Mouse (Mus musculus) hindbrain, embryonic 12.5 days (tissue): ENCODE data around the gene Smug1. TPM values are rescaled to one million over a fixed set of nuclear protein-coding genes. Genes with fewer than 3 reads are reported as not detected.

Source experiments
- ATAC-seq: fragments of 200-750 bp; cut with Nextera tagmentation; 2 replicates; pipeline ENCODE4 v1.8.0; 2017; ENCODE audit warnings: moderate TSS enrichment; ENCODE audit not compliant: low FRiP score
- H3K27ac ChIP-seq: fragments of 300-500 bp; sonication (generic); 2 replicates; pipeline ENCODE4 v1.5.1; 2016; ENCODE audit warnings: mild to moderate bottlenecking
- H3K27me3 ChIP-seq: fragments of 300-500 bp; sonication (generic); 2 replicates; pipeline ENCODE4 v1.6.1; 2016; ENCODE audit warnings: mild to moderate bottlenecking
- H3K36me3 ChIP-seq: fragments of 300-500 bp; sonication (generic); 2 replicates; pipeline ENCODE4 v1.6.1; 2016; ENCODE audit warnings: mild to moderate bottlenecking
- H3K4me1 ChIP-seq: fragments of 300-500 bp; sonication (generic); 2 replicates; pipeline ENCODE4 v1.6.1; 2016
- H3K4me2 ChIP-seq: fragments of 300-500 bp; sonication (generic); replicated peaks from 2 replicates; pipeline ENCODE4 v1.6.1; 2016; ENCODE audit warnings: mild to moderate bottlenecking
- H3K4me3 ChIP-seq: fragments of 300-500 bp; sonication (generic); 2 replicates; pipeline ENCODE4 v1.5.1; 2016; ENCODE audit warnings: mild to moderate bottlenecking
- H3K9ac ChIP-seq: fragments of 300-500 bp; sonication (generic); 2 replicates; pipeline ENCODE4 v1.6.1; 2016; ENCODE audit warnings: mild to moderate bottlenecking, moderate library complexity
- H3K9me3 ChIP-seq: fragments of 300-500 bp; sonication (generic); replicated peaks from 2 replicates; pipeline ENCODE4 v1.6.1; 2016; ENCODE audit warnings: mild to moderate bottlenecking
- WGBS: fragments of 180-500 bp; shearing (Covaris S2); methylation state at CpG from one replicate; pipeline ENCODE4 v1.1.7; 2016; 5-methylcytosine and 5-hydroxymethylcytosine counted together
- polyA plus RNA-seq: library from polyadenylated mRNA; unstranded; fragments of >200 nt; fragmentation: Nextera tagmentation; extraction: Ambion mirVana; gene quantifications from 2 replicates; pipeline ENCODE4 v1.2.1, GENCODE M21; 2016

Smug1 gene
- polyA plus RNA-seq, 1 experiment from 2014 or later = 31.3 TPM

- H3K9ac ChIP-seq = no peak overlapping the region
- peak overlapping the region; percentile 53; the same call in 1 of the 2 replicates for H3K27ac ChIP-seq
- no peaks in the 10 kb centered on the region for H3K9me3 ChIP-seq
- H3K4me3 ChIP-seq = no peak overlapping the region
- H3K4me1 ChIP-seq = peaks cover 52% of the 10 kb centered on the region
- peaks cover 100% of the 10 kb centered on the region for H3K27me3 ChIP-seq
- no peaks in the 10 kb centered on the region for H3K36me3 ChIP-seq
- ATAC-seq = no peak
- WGBS = 8% methylated on average over 8 of the region's 8 CpGs
- no peak overlapping the region for H3K4me2 ChIP-seq
These were observed 4.4 kb upstream of the Smug1 start for GRCm38 (mm10) chr15:103171276-103171675.

DNA sequence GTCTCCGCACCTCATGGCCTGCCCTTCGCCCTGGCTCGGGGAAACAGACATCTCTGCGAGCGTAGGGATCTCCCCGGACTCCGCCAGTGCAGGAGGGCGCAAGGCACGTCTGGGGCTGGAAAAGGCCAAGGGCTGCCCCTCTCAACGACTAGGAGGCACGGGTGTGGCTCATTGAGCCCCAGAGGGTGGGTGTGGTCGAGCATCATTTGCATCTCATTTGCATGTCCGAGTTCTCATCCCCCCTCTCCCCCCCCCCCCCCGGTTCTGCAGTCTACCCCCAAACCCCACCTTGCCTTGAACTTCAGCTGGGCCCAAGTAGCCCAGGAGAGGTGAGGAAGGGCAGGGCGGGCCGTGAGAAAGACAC is 3.4 kb upstream of the Smug1 start:
- H3K9ac ChIP-seq = peak overlapping the region; percentile 59
- peak overlapping the region; percentile 43; the same call in 1 of the 2 replicates for H3K4me3 ChIP-seq
- no peaks in the 10 kb centered on the region for H3K9me3 ChIP-seq
- H3K4me2 ChIP-seq = peak overlapping the region; percentile 81
- 4% methylated on average over 16 of the region's 16 CpGs for WGBS
- no peak for ATAC-seq
- H3K27ac ChIP-seq = peak overlapping the region; percentile 79
- H3K36me3 ChIP-seq = no peaks in the 10 kb centered on the region
- H3K27me3 ChIP-seq = peaks cover 99% of the 10 kb centered on the region
- peaks cover 60% of the 10 kb centered on the region for H3K4me1 ChIP-seq

- 0 out of 2 replicates have a peak, but pooled peaks have one; percentile 16 for ATAC-seq
- WGBS = 2% methylated on average over 26 of the region's 26 CpGs
- Histone ChIP-seq H3K4me1 (peaks cover 62% of the 10 kb centered on the region), H3K27ac (peak overlapping the region; percentile 79), H3K4me3 (peak overlapping the region; percentile 43), H3K4me2 (peak overlapping the region; percentile 81), H3K27me3 (peaks cover 94% of the 10 kb centered on the region), H3K36me3 (no peaks in the 10 kb centered on the region), H3K9me3 (no peaks in the 10 kb centered on the region), H3K9ac (peak overlapping the region; percentile 59)
These were observed 2.9 kb upstream of the Smug1 start for GRCm38 (mm10) chr15:103169612-103170315.

DNA sequence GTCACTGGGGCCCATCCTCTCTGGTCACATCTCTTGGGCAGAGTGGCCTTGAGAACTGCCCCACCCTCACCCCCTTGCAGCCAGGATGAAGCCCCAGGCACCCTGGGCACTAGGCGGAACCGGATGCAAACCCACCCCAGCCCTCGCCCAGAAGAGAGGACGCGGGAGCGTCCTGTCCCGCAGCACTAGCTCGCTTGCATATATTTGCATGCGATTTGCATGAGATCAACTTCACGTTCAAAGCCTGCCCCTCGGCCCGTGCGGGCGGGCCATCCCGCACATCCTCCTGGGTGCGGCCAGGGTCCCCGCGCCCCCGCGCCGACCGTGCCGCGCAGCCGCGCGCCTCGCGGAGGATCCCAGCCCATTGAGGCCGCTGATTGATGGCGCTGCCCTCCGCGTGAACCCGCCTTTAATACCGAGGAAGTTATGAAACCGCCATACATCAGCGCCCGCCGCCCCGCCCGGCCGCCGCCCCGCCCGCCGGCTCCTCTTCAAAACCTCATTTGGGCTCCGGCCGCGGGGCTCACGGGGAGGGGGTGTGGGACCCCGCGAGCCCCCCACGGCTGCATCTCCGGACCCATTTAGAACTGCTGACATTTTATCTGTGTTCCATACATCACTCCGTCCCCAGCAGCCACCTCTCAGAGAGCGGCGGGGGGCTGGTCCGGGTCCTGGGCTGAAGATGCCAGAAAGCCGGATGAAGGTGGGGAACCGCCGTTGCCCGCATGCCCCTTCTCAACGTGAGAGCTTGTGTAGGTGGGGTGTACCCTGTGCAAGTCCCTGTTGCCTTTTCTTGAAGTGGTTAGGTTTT is 2.1 kb upstream of the Smug1 start:
- H3K27me3 ChIP-seq = peaks cover 86% of the 10 kb centered on the region
- H3K4me1 ChIP-seq = peaks cover 62% of the 10 kb centered on the region
- peak overlapping the region; percentile 79 for H3K27ac ChIP-seq
- peak overlapping the region; percentile 81 for H3K4me2 ChIP-seq
- peak; percentile 54 for ATAC-seq
- no peaks in the 10 kb centered on the region for H3K9me3 ChIP-seq
- under 1% methylated on average over 62 of the region's 63 CpGs for WGBS
- H3K4me3 ChIP-seq = peak overlapping the region; percentile 43
- no peaks in the 10 kb centered on the region for H3K36me3 ChIP-seq
- H3K9ac ChIP-seq = peak overlapping the region; percentile 59

DNA sequence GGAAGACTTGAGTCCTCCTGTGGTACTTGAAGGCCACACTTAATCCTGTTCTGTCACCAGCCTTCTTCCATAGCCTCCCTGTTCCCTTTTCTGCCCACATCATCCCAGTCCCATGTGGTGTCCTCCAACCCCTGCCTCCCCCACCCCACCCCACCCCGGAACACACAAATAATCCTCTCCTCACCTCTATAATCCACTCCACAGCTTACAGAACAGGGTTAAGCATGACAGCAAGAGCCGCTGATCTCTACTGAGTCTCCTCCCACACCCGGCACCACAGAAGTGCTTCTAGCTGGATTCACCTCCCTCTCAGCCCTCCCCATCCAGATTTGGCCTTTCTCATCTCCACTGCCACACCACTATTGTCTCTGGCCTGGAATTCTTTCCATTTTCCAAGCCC is 894 bp upstream of the Smug1 start:
- Histone ChIP-seq H3K27ac (peak overlapping the region; percentile 79), H3K4me3 (peak overlapping the region; percentile 9; the same call in 1 of the 2 replicates), H3K4me1 (peaks cover 66% of the 10 kb centered on the region), H3K9me3 (no peaks in the 10 kb centered on the region), H3K27me3 (peaks cover 74% of the 10 kb centered on the region), H3K4me2 (peak overlapping the region; percentile 29; the same call in 1 of the 2 replicates), H3K36me3 (no peaks in the 10 kb centered on the region), H3K9ac (peak overlapping the region; percentile 36; the same call in 1 of the 2 replicates)
- 37% methylated on average over 3 of the region's 3 CpGs for WGBS
- no peak for ATAC-seq

DNA sequence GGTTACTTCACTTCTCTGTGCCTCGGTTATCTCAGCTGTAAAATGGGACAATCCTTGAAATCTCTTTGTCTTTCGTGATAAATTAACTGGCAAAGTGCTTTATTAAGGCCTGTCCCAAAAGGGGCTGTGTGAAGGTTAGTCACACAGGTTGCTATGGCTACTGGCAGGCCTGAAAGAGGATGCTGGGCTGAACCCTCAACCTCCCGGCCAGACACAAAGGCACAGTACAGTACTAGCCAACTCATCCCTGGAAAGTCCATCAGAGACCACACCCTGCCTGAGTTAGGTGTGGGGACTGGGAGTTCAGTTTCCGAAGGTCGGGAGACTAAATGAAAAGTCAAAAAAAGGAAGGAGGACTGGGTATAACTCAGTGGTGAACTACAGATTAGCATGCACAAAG is 968 bp downstream of the Smug1 start:
- Histone ChIP-seq H3K4me3 (0 out of 2 replicates have a peak overlapping the region, but pooled peaks have one; percentile 2), H3K27me3 (peaks cover 55% of the 10 kb centered on the region), H3K4me2 (0 out of 2 replicates have a peak overlapping the region, but pooled peaks have one; percentile 29), H3K9me3 (no peaks in the 10 kb centered on the region), H3K9ac (no peak overlapping the region), H3K4me1 (peaks cover 60% of the 10 kb centered on the region), H3K36me3 (no peaks in the 10 kb centered on the region), H3K27ac (no peak overlapping the region)
- no peak for ATAC-seq
- WGBS = 22% methylated on average over 5 of the region's 5 CpGs

DNA sequence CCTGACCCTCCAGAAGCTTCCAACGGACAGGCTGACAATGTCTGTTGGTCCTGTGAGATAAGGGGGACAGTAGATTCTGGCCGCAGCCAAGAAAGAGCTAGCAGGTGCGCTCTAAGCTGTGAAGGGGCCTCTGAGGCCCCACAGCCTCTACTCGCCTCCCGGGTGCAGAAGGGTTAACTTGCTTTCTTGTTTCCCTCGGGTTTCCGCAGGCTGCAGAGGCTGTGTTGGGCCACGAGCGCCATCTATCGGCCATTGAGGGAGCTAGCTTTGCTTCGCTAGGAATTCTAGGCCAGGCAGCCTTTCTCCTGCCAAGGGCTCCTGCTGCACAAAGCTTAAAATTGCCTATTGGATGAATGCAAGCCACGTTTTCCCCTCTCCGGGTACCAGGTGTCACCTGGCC is 1.5 kb downstream of the Smug1 start:
- H3K9ac ChIP-seq = peak overlapping the region; percentile 46
- H3K27ac ChIP-seq = no peak overlapping the region; the same call in 1 of the 2 replicates
- H3K9me3 ChIP-seq = no peaks in the 10 kb centered on the region
- WGBS = under 1% methylated on average over 13 of the region's 13 CpGs
- 0 out of 2 replicates have a peak overlapping the region, but pooled peaks have one; percentile 2 for H3K4me3 ChIP-seq
- 0 out of 2 replicates have a peak, but pooled peaks have one; percentile 7 for ATAC-seq
- peaks cover 50% of the 10 kb centered on the region for H3K27me3 ChIP-seq
- no peaks in the 10 kb centered on the region for H3K36me3 ChIP-seq
- peak overlapping the region; percentile 33 for H3K4me2 ChIP-seq
- H3K4me1 ChIP-seq = peaks cover 55% of the 10 kb centered on the region

DNA sequence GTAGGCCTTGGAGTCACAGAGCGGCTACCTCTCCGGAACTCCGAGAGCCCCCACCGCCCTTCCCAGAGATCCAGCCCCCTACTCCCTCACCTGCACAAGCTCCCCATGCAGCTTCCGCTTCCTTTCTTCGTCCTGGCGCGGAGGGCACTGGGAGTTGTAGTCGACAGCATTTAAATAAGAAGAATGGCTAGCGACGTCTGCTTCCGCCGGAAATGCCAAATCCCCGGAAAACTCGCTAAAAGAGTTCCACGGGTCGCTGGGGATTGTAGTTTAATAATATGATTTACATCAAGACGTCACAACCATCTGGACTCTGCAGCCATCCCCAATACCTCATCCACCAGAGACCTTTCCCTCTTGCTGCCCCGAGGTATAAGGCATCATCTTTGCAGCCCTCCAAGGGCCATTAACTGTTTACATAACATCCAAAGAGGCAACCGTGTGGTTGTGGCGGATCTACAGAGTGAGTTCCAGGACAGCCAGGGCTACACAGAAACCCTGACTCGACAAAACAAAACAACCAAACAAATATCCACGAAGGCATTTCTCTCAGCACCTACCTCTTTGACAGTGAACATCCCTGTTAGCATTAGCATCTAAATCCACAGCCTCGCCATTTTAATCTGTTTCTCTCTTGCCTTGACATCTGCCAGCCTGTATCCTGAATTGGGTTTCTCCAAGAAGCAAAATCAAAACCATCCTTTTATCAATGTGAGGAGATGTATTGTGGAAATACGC is 3.5 kb downstream of the Smug1 start:
- no peak overlapping the region for H3K27ac ChIP-seq
- peak overlapping the region; percentile 50 for H3K4me3 ChIP-seq
- H3K36me3 ChIP-seq = no peaks in the 10 kb centered on the region
- peak overlapping the region; percentile 55 for H3K9ac ChIP-seq
- peak overlapping the region; percentile 58 for H3K4me2 ChIP-seq
- peak; percentile 82 for ATAC-seq
- no peaks in the 10 kb centered on the region for H3K9me3 ChIP-seq
- 9% methylated on average over 25 of the region's 25 CpGs for WGBS
- peaks cover 30% of the 10 kb centered on the region for H3K27me3 ChIP-seq
- H3K4me1 ChIP-seq = peaks cover 34% of the 10 kb centered on the region

DNA sequence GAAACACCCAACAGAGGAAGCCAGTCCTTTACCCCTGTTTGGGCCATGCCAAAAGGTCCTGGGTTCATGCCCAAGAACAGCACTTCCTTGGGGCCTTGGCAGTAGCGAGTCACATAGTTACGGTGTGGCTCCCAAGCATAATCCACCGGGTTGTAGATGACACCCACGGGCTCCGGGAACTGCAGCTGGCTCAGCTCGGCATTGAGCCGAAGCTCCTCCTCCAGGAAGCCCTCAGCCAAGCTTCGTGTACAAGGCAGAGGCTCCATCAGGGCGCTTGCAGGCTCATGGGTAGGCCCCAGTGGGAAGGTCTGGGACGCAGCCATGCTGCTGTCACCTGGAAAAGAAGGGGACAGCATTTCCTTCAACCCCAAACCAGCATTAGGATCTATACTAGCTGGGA is 9.3 kb downstream of the Smug1 start:
- no peak for ATAC-seq
- Histone ChIP-seq H3K9me3 (no peaks in the 10 kb centered on the region), H3K27me3 (peaks cover 12% of the 10 kb centered on the region), H3K4me1 (peaks cover 22% of the 10 kb centered on the region), H3K27ac (no peak overlapping the region), H3K36me3 (0 out of 2 replicates have a peak, but pooled peaks cover 5% of the 10 kb centered on the region), H3K4me2 (no peak overlapping the region), H3K4me3 (no peak overlapping the region), H3K9ac (no peak overlapping the region)
- 70% methylated on average over 10 of the region's 10 CpGs for WGBS

GRCm38 (mm10) chr15:103156890-103157289 is 10.0 kb downstream of the Smug1 start:
- ATAC-seq = peak; percentile 35; the same call in 1 of the 2 replicates
- peaks cover 12% of the 10 kb centered on the region for H3K27me3 ChIP-seq
- 43% methylated on average over 7 of the region's 7 CpGs for WGBS
- H3K27ac ChIP-seq = 0 out of 2 replicates have a peak overlapping the region, but pooled peaks have one; percentile 60
- H3K36me3 ChIP-seq = 0 out of 2 replicates have a peak, but pooled peaks cover 5% of the 10 kb centered on the region
- H3K4me2 ChIP-seq = no peak overlapping the region
- no peaks in the 10 kb centered on the region for H3K9me3 ChIP-seq
- peaks cover 19% of the 10 kb centered on the region for H3K4me1 ChIP-seq
- H3K9ac ChIP-seq = 0 out of 2 replicates have a peak overlapping the region, but pooled peaks have one; percentile 50
- no peak overlapping the region for H3K4me3 ChIP-seq

GRCm38 (mm10) chr15:103155366-103156321 is 11.2 kb downstream of the Smug1 start:
- Histone ChIP-seq H3K4me2 (peak overlapping the region; percentile 36), H3K27ac (peak overlapping the region; percentile 60), H3K36me3 (0 out of 2 replicates have a peak, but pooled peaks cover 5% of the 10 kb centered on the region), H3K4me1 (peaks cover 19% of the 10 kb centered on the region), H3K9ac (peak overlapping the region; percentile 50), H3K9me3 (no peaks in the 10 kb centered on the region), H3K27me3 (peaks cover 12% of the 10 kb centered on the region), H3K4me3 (no peak overlapping the region)
- WGBS = 24% methylated on average over 32 of the region's 32 CpGs
- peak; percentile 79 for ATAC-seq
